Mouse (Mus musculus) intestine, postnatal 0 days (tissue): ENCODE measurements at regions not wholly inside any gene's neighbourhood (a gene's known extent, or its start where the extent isn't known, plus 50 kb on each side); places are given as distances from the start of the nearest gene placed in this dataset.
A peak's percentile ranks its signal among the peaks of the same experiment; 100 is the strongest.
"Not testable (repeated sequence)": the region's sequence is repeated elsewhere in the genome, so short reads cannot be mapped to it uniquely, and the experiment has no call there.

ENCODE experiments used
- ATAC-seq: fragments of 200-750 bp; cut with Nextera tagmentation; 2 replicates; pipeline ENCODE4 v1.8.0; 2017; ENCODE audit warnings: mild to moderate bottlenecking, moderate TSS enrichment, moderate library complexity
- H3K27ac ChIP-seq: fragments of 300-500 bp; sonication (generic); 2 replicates; pipeline ENCODE4 v1.5.1; 2014; ENCODE audit warnings: mild to moderate bottlenecking, low read depth, low read length, moderate library complexity
- H3K27me3 ChIP-seq: fragments of 300-500 bp; sonication (generic); replicated peaks from 2 replicates; pipeline ENCODE4 v1.6.1; 2014; ENCODE audit warnings: low read length, mixed read lengths; ENCODE audit not compliant: control insufficient read depth, insufficient read depth
- H3K36me3 ChIP-seq: fragments of 300-500 bp; sonication (generic); 2 replicates; pipeline ENCODE4 v1.6.1; 2014; ENCODE audit warnings: mild to moderate bottlenecking, moderate library complexity; ENCODE audit not compliant: control insufficient read depth, insufficient read depth
- H3K4me1 ChIP-seq: fragments of 300-500 bp; sonication (generic); replicated peaks from 2 replicates; pipeline ENCODE4 v1.6.1; 2014; ENCODE audit warnings: antibody characterized with exemption, low read length, mixed read lengths; ENCODE audit not compliant: control insufficient read depth, insufficient read depth
- H3K4me2 ChIP-seq: fragments of 300-500 bp; sonication (generic); replicated peaks from 2 replicates; pipeline ENCODE4 v1.6.1; 2014; ENCODE audit warnings: low read depth, mild to moderate bottlenecking, moderate library complexity
- H3K4me3 ChIP-seq: fragments of 300-500 bp; sonication (generic); 2 replicates; pipeline ENCODE4 v1.5.1; 2014; ENCODE audit warnings: low read depth, low read length
- H3K9ac ChIP-seq: fragments of 300-500 bp; sonication (generic); 2 replicates; pipeline ENCODE4 v1.6.1; 2014; ENCODE audit warnings: mild to moderate bottlenecking, low read depth, low read length
- H3K9me3 ChIP-seq: fragments of 300-500 bp; sonication (generic); 2 replicates; pipeline ENCODE4 v1.6.1; 2016; ENCODE audit warnings: mixed run types; ENCODE audit not compliant: control insufficient read depth
- CTCF ChIP-seq: sonication (generic); IDR thresholded peaks from 2 replicates; pipeline ENCODE4 v1.5.1; 2016; ENCODE audit warnings: low read depth, mild to moderate bottlenecking, control low read depth, antibody characterized with exemption, moderate library complexity
- WGBS: fragments of 180-500 bp; shearing (Covaris S2); extraction: QIAGEN DNeasy Blood & Tissue Kit; methylation state at CpG from one replicate; pipeline ENCODE4 v1.1.7; 2014; 5-methylcytosine and 5-hydroxymethylcytosine counted together

DNA sequence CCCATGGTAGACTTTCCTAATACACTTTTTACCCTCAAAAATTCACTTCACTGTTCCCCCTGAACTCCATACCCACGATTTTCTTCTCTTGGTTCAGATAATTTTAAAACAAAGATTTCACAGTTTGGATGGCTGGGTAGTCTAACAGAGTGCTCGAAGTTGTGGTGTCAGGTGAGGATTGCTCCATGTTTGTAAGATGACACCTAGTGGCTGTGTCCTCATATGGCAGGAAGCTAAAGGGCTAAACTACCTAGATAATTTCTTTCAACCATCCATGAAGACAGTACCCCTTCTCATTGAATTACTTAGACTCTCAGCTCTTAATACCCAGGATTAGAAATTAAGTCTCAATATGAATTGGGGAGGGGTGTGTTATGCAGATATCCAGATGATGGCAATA, 708.9 kb upstream of the Cypt1 start:
- 24% methylated on average over 2 of the region's 2 CpGs for WGBS

DNA sequence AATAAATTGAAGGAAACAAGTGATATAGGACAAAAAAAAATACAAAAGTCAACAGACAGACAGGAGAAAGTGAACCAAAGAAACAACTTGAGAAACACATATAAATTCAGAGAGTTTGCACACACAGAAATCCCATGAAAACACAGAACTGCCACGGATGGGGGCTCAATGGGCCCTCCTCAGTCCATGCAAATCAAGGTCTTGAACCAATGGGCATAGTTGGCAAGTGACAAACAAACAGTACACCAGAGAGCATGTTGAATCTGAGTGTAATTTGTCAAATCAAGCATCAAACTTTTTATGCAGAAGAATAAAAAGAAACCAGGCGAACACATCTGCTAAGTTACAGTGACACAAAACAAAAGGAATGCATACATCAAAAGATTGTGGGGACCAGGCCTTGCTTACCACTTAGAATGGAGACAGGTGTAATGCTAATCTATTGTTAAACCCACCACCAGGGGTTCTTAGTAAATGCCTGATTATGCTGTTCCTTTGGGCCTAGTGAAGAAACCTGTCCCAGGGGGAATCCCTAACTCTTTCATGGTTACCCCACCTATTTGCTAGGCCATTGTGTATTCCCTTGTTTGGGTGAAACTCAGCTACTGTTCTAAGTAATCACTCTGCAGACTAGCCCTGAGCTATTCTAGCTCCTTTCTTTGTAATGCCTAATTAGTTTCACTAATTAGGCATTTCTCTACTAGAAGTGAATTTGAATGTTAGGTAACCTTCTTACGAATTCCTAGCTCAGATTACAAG, 676.4 kb upstream of the Cypt1 start:
- not testable (repeated sequence) for H3K27ac ChIP-seq, H3K36me3 ChIP-seq, H3K9me3 ChIP-seq, H3K4me3 ChIP-seq, ATAC-seq, H3K4me1 ChIP-seq, H3K27me3 ChIP-seq, H3K9ac ChIP-seq, H3K4me2 ChIP-seq
- WGBS, result 50% methylated on average over 3 of the region's 3 CpGs

More for the DNA sequence above, 708.9 kb upstream of the Cypt1 start:
- no peak overlapping the region for H3K4me2 ChIP-seq
- no peaks in the 10 kb centered on the region for H3K36me3 ChIP-seq
- peak; percentile 39; the same call in 1 of the 2 replicates for TF ChIP-seq CTCF
- no peak overlapping the region for H3K4me3 ChIP-seq
- no peaks in the 10 kb centered on the region for H3K9me3 ChIP-seq
- H3K4me1 ChIP-seq, result no peaks in the 10 kb centered on the region
- H3K9ac ChIP-seq, result no peak overlapping the region
- ATAC-seq, result no peak
- H3K27ac ChIP-seq, result no peak overlapping the region
- H3K27me3 ChIP-seq, result no peaks in the 10 kb centered on the region
